Mouse (Mus musculus) urinary bladder, postnatal 14 days (tissue): Measurements from ENCODE around the gene Rhobtb1.
A peak's percentile ranks its signal among the peaks of the same experiment; 100 is the strongest.

Experiments used
- DNase-seq: peaks from one replicate; pipeline ENCODE4 v3.0.0; 2021; ENCODE audit warnings: low spot score

Rhobtb1 gene

DNA sequence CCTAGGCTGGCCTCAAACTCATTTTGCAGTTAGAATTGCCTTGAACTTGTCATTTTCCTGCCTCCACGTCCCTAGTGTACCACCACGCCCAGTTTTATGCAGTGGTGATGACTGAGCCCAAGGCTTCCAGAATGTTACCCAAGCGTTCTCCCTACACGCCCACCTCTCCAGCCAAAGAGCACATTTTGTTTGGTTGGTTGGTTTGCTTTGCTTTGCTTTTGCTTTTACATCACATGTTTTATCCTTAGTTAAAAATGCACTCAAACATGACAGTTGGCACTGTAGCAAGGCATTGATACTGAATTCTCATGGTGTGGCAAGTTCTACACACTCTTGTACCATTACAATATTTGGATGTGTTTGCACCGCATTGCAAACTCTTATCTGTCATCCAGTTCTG is 12.0 kb downstream of the Rhobtb1 start:
- no peak for DNase-seq

DNA sequence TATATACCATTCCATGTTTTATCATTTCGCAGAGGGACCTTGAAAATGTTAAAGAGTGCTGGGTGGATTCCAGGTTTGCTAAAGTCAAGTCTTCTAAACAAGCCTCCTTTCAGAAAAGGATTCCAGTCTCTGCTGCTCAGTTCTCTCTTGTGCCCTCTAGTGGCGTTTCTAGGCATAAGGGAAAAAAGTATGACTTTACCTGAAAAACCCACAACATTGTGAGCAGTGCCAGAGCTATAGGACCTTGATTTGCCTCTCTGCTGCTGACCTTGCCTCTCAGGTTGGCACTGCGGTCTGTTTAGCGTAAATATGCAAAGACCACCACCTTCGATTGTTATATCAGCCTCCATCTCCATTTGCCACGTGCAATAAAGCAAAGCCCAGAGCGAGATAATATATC is 13.9 kb downstream of the Rhobtb1 start:
- peak; percentile 45 for DNase-seq

DNA sequence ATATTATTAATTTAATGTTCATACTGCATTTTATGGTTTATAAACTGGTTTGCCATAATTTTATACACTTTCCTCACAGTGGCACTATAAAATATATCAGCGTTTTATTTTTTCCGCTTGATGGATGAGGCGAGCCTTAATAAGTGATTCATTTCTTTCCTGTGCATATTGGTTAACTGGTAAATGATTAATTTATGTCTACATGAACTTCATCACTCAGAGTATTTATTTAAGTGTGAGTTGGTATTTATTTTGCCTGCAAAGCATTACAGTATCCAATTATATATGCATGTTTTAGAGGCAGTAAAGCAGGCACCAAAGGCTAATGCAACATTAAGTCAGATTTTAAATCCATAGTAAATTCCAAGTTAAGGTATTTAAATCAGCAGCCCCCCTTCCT is 14.6 kb downstream of the Rhobtb1 start:
- no peak for DNase-seq

DNA sequence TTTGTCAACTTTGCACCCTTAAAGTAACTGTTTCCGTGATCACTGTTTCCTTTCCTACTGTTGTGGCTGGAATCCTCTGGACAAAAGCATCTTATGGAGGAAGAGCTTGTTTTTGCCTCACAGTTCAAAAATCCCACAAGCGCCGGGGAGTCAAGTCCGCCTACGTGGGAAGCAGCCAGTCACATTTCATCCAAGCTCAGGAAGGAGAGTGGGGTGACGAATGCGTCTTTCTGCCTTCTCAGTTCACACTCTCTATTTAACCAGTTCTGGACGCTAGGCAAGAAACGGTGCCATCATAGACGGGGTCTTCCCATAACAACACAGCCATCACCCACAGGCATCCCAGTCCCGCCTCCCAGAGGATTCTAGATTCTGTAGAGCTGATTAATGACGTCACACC is 15.3 kb downstream of the Rhobtb1 start:
- DNase-seq: no peak

DNA sequence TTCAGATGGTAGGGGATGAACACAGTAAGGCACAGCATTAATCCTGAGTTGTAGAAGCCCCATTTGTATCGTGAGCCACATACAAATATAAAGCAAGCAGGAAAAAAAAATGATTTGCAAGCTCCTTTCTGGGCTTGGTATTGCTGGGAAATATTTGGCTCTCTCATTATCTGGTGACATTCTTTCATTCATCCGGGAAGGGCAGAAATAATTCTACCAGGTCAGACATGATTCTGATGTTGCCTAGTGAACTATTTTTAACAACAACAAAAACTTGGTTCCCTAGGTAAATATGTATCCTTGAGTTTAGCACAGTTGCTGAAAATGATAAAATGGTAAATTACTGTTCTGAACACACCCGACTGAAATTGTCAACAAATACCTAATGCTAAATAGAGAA is 21.2 kb downstream of the Rhobtb1 start:
- DNase-seq: no peak

DNA sequence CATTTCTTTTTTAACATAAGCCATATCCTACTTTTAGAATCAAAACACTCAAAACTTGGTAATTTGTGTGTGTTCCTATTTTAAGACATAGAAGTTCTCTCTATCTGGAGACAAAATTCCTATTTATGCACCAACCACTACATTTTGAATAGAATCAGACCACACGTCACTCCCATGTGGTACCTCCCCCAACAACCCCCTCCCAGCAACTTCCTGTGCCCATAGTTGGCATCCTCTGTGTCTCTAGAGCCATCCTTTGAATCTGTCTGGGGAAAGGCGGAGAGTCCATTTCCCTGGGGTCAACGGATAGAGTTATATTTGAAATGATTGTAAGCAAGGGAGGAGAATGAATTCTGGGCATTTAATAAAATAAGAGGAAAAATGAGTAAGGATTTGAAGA is 24.9 kb downstream of the Rhobtb1 start:
- DNase-seq: no peak

DNA sequence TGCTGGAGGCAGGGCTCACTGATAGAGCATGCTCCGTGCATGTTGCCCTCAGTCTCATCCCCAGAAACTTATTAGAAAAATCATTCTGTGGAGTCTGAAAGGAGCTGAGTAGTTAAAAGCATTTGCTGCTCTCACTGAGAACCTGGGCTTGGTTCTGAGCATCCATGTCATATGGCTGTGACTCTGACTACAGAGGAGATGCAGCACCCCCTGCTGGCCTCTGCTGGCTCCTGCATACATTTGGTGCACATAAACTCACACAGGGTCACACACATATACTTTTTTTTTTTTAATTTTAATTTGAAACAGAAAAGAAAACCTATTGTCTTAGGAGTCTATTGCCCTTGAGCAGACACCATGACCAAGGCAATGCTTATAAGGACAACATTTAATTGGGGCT is 28.1 kb downstream of the Rhobtb1 start:
- DNase-seq: no peak

DNA sequence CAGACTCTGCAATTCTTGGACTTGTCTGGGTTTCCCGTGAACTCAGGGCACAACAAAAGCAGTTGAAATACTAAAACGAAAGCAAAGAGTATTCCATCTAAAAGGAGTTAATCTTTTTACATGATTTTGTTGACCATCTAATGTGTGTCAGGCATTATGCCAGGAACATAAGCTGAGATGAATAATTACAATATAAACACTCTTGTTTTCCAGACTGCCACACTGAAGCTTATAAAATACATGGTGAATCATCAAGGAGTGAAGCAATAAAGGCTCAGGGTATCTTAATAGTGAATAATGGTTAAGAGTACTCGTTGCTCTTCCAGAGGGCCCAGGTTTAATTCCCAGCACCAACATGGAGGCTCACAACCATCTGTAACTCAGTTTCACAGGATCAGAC is 29.8 kb downstream of the Rhobtb1 start:
- DNase-seq: no peak

DNA sequence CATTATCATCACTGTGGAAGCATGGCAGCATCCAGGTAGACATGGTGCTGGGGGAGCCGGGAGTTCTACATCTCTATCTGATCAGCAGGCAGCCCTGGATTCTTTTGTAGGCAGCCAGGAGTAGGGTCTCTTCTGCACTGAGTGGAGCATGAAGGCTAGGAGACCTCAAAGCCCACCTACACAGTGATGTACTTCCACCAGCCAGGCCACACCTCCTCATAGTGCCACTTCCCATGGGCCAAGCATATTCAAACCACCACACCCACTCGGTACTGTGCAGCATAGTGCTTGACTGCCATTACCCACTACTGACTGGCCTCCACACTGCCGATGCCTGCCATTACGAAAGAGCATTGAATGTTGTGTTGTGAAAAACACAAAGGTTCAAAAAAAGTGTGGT is 33.7 kb downstream of the Rhobtb1 start:
- no peak for DNase-seq

DNA sequence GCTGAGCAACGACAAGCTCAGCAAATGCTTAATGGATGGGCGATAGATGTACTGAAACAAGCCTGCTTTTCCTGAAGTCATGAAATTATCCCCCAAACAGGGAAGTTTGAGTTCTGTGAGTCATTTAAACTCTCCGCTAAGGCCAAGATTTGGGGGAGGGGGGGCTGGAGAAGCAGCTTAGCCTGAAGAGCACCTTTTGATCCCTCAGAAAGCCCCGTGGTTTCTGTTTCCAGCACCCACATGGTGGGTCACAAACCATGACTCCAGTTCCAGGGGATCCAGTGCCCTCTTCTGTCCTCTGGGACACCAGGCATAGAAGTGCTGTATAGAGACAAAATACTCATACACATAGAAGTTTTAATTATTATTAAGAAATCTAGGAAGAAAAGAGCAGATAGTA is 34.2 kb downstream of the Rhobtb1 start:
- peak; percentile 64 for DNase-seq

DNA sequence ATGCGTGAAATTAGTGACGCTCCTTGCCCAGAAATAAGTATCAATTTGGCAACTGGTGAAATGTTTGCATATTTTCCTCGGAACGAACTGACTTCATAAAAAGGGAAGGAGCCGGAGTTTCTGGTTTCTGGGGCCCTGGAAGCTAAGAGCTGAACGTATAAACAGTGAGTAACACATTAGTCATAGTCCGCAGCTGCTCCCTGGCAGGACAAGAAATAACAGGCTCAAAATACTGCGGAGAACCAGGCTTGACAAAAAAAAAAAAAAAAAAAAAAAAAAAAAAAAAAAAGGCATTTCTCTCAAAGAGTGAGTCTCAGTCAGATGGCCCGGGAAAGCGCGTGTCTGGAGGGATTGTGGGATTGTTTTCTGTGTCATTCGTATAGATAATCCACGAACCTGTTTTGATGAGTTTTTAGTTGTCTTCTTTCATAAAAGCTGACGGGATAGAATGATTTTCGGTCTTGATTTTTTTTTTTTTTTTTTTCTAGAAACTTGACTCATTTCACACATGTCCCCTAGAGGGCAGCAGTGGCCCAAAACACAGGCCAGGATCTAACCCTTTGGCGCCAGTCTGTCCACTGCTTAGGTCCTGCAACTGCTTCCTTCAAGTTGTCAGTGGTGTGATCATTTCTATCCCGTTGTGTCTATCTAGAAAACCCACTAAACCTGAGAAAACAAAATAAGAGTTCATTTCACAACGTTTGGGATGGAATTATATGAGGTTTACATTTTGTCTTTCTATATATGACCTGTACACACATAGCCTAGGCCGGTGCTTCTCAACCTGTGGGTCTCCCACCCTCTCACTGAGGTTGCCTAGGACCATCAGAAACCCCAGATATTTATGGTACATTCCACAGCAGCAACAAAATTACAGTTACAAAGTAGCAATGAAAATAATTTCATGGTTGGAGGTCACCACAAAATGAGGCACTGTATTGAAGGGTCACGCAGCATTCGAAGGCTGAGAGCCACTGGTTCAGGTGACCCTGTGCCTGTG is 35.0 kb downstream of the Rhobtb1 start:
- DNase-seq: peak; percentile 82

DNA sequence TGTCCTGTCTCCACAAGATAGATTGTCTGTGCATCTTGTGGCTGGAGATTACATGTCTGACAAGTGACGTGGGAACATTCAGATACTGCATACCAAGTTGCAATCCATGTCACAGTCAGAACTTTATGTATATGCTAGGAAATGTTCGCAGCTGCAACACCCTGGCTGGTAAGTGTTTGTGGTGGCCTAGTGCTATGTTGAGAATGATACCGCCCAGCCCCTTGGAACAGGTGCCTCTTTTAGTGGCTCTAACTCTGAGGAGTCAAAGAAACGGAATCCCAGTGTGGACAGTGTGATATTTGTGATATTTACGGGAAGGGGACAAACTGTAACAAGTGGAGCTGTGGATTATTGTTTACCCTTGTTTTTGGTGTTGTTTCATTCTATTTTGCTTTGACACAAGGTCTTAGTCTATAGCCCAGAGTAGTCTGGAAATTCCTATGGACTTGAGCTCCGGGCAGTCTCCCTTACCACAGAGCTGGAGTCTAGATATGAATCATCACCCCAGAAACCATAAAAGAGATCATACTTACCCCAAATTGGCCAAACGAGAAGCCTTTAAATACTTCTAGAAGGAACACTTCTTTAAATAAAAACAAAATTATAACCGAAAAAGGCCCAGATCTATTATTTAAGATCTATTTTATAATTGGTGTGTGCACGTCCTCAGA is 36.7 kb downstream of the Rhobtb1 start:
- DNase-seq: no peak

DNA sequence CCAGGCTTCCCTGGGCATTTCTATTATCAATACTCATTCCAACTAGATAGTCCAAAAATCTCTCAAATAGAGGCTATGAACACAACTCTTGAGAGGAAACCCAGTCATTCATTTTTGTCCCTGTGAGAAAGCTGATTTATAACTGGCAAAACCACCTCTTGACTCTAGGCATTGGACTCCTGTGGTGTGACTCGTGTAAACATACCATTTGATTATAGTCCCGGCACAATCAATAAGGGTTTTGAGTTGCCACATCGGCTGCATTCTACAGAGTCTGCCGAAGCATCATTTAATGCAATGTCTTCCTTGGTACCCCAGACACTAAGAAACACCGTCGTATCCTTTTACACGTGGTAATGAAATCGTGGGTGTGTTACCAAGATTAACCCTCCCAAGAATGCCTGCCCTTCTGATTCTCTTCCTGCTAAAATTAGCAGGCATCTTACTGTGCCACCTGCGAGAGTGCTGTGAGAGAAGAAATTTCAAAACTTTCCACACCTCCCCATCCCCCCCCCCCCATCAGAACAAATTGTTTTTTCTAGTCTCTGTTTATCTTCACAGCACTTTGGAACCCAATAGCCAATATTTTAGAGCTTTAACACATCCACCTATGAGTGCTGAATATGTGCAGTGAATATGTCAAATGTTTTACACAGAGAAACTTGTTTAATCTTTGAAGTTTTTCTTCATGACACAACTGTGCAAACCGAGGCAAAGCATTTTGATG is 39.4 kb downstream of the Rhobtb1 start:
- DNase-seq: no peak

DNA sequence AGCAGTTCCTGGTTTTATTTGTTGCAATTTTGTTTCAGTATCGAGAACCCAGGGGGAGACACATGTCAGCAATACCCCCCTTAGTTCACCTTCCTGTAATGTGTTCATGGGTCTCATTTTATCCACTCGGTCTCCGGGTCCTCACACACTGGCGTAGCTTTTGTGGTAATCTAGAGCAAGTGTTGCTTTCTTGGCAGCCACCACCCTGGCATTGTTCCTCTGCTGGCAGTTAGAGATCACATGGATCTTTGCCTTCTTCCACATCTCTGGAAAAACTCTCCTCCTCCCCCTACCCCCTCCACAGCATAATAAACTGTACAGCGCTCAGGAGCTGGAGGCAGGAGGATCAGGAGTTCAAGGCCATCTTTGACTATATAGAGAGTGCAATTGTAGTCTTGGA is 41.0 kb downstream of the Rhobtb1 start:
- DNase-seq: no peak

DNA sequence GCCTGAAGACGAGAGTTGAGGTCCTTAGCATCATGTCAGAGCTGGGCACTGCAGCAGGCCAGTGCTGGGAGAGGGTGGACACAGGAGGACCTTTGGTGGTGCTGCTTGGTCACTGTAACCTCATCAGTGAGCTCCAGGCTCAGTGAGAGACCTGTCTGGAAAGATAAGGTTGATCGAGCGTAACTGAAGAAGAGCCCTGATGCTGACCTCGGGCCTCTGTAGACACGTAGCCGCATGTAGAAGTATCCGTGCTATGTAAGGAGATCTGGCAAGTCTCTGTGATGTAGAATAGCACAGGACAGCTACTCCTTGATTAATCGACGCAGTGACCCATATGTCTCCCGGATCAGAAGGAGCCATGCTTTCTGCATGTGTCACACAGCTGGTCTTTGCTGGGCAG is 42.5 kb downstream of the Rhobtb1 start:
- no peak for DNase-seq

DNA sequence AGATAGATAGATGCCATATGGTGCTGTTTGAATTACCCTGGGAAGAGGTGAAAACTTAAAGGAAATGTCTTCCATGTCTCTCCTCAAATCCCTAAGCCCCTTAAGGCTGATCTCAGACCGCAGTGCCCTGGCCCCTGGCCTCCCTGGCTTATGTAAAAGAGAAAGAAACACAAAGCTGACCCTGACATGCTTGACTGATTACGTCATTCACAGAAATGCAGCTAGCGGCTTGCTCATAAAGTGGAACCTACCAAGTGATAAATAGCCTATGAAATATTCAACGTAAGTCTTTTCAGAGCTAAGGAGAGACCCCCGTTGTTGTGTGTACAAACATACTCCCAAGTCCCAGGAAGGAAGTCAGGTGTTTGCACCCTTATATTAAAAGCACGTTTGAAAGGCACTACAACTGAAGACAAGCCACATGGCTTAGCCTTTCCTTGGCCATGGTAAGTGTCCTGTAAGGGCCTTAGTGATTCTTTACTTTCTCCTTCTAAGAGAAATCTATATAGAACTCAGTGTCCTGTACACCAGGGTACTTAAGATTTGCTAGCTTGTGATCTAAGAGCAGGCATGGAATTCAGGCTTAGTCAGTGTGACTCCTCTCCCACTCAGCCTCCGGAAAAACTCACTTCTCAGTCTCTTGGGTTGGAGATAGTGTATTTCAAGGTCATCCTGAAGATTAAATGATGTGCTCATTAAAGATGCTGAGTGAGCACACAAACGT is 53.6 kb downstream of the Rhobtb1 start:
- no peak for DNase-seq

DNA sequence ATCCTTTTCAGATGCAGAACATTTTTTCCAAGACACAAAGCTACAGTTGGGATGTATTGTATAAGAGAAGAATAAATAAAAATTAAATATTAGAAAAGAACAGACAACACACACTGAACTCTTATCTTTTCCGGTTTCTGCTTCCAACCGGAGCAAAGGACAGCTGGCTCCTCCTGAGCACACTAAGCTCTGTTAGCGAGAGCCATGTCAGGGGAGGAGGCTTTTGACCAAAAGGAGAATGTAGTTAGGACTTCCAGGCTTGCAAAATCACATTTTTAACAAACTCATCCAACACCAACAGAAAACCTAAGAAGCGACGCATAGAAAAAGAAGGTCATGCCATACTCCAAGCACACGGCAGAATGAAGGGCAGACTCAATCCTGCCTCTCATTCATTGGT is 54.8 kb downstream of the Rhobtb1 start:
- DNase-seq: no peak

DNA sequence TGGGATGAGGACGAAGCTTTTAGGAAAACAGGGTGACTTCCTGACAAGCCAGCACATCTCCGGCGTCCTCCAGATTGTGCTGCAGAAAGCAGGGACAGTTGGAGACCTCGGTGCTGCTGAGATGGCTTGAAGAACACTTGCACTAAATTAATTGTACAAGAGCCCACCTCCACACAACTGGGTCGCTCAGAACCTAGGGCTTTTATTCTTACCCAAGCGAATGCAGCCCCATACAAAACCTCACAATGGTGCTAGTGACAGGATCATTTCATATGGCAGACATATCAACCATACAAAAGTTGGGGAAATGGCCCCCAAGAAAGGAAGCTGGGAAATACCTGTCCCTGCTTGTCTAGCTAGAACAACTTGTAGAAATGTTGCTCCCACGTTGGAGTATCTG is 56.2 kb downstream of the Rhobtb1 start:
- no peak for DNase-seq

DNA sequence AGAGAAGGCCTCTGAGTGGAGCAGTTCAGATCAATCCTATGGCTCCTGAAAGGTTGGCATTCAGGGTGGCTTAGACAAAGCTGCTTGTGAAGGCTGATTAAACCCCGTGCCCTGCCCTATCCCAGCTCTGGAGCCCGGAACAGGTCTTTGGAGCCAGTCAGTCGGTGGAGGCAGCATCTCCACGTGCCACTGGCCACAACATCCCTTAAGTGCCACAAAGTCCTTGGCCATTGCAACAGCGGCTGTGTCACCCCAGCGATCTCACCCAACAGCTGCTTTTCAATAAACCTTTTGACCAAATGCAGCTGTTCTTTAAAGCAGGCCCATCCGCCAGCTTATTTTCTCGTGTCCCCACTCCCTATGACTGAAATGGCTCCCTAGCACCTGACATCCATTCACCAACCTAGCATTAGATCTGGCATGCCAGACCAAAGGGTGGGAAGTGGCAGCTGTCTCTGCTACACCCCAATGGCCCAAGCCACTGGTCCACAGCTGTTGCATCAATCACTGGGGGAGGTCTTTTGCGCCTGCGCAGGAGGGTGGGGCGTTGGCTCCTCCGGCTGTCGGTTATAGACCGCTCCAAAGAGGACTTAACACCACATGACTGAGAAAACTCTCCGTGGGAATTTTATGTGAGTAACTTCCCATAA is 56.9 kb downstream of the Rhobtb1 start:
- DNase-seq: no peak

DNA sequence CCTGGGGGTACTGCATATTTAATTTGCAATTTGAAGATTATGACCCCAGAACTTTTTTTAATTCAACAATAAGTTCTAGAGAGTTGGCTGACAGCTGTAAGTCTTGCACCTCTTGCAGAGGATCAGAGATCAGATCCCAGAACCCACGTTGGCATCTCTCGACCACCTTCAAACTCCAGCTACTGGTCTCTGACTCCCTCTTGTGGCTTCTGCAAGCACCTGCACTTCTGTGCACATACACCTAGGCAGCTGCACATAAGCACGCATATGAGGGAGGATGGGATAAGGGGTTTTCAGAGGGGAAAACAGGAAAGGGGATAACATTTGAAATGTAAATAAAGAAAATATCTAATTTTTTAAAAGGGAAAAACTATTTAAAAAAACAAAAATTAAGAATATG is 57.5 kb downstream of the Rhobtb1 start:
- no peak for DNase-seq

DNA sequence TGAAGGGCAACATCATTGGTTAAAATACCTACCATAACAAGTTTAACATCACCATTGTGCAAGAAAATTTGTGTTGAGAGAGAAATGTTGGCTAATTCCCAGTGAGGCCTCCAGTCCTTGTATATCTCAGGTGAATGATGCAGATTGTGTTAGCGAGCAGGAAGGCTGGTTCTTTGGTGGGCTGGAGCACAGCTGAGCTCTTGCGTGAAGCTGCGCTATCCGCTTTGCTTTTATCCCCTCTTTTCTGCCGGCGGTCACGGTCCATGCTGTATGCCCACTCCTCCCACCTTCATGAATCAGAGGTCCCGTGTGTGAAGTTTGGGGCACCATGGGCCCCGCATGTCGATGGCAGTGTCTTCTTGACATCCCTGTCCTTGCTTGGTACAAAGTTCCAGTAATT is 58.8 kb downstream of the Rhobtb1 start:
- DNase-seq: no peak

DNA sequence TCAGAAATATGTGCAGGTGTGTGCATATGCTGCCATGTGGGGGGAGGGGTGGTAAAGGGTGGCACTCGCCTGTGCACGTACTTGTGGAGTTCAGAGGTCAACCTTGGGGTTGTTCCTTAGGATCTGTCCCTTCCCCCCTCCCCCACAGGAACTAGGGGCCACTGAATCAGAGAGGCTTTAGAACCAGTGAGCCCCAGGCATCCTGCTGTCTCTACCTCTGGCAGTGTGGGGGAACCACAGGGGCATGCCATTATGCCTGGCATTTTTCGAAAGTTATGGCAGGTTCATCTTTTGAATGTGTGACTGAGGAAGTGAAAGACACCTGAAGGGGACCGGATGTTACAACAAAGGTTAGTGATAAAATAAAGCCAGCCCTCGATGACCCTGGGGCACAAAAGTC is 59.4 kb downstream of the Rhobtb1 start:
- no peak for DNase-seq
